Mouse (Mus musculus): Measurements from ENCODE around the gene Atf5. TPM values are rescaled to one million over a fixed set of nuclear protein-coding genes. Genes with fewer than 3 reads are reported as not detected.

Gene Atf5
- polyA plus RNA-seq, 1 experiment from 2014 or later, result 3.3 TPM

- Histone ChIP-seq H3K9ac (ENCODE audit: low read length) (peak overlapping the region; percentile 95), H3K9me3 (ENCODE audit: control insufficient read depth, low read length) (no peaks in the 10 kb centered on the region), H3K27ac (ENCODE audit: low read depth, low read length) (no peak overlapping the region), H3K4me2 (peak overlapping the region; percentile 97), H3K27me3 (ENCODE audit: control insufficient read depth, insufficient read depth, low read length) (no peaks in the 10 kb centered on the region), H3K36me3 (ENCODE audit: control insufficient read depth, insufficient read depth, low read length) (no peaks in the 10 kb centered on the region), H3K4me3 (ENCODE audit: low read depth, low read length) (peak overlapping the region; percentile 86), H3K4me1 (ENCODE audit: control insufficient read depth, insufficient read depth, low read length) (peaks cover 35% of the 10 kb centered on the region)
- ATAC-seq (ENCODE audit: low FRiP score) (no peak), DNase-seq (ENCODE audit: low spot score, missing footprints) (no peak)
- 43% methylated on average over 2 of the region's 2 CpGs for WGBS
These were observed 1.7 kb upstream of the Atf5 start for GRCm38 (mm10) chr7:44818164-44818563.

DNA sequence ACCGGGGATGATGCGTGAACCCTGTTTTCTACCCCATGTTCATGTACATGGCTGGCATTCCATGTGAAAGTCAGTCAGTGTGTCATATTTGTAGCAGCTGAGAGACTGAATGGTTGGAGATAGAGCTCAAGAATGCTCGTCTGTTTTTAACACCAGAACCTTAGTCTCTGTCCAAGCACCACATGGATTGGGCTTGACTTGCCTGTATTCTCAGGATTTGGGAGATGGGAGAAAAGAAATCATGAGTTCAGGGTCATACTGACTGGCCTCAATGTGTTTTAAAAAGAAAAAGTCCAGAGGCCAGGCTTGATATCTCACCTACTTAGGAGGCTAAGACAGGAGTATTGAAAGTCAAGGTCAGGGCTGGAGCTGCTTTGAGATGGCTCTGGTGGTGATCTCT lies 983 bp upstream of the Atf5 start:
- H3K36me3 ChIP-seq (ENCODE audit: control insufficient read depth, insufficient read depth, low read length), result no peaks in the 10 kb centered on the region
- peaks cover 32% of the 10 kb centered on the region for H3K4me1 ChIP-seq (ENCODE audit: control insufficient read depth, insufficient read depth, low read length)

GRCm38 (mm10) chr7:44815721-44816469 lies 563 bp downstream of the Atf5 start, which contains the start of the genes Nup62 and Il4i1:
Gene Nup62, plus strand, starts transcription at chr7:44816088.
Gene Il4i1, plus strand, starts transcription at chr7:44816387.
- H3K27ac ChIP-seq (ENCODE audit: low read depth, low read length), result peak within 1 kb of the TSS; percentile 93
- WGBS, result under 1% methylated on average over 54 of the region's 62 CpGs
- no peaks in the 10 kb centered on the region for H3K27me3 ChIP-seq (ENCODE audit: control insufficient read depth, insufficient read depth, low read length)
- peak within 1 kb of the TSS; percentile 95 for H3K9ac ChIP-seq (ENCODE audit: low read length)
- peak; percentile 95 for ATAC-seq (ENCODE audit: low FRiP score)
- no peaks in the 10 kb centered on the region for H3K36me3 ChIP-seq (ENCODE audit: control insufficient read depth, insufficient read depth, low read length)
- H3K4me2 ChIP-seq, result peak within 1 kb of the TSS; percentile 97
- peaks cover 32% of the 10 kb centered on the region for H3K4me1 ChIP-seq (ENCODE audit: control insufficient read depth, insufficient read depth, low read length)
- H3K4me3 ChIP-seq (ENCODE audit: low read depth, low read length), result peak within 1 kb of the TSS; percentile 86
- no peaks in the 10 kb centered on the region for H3K9me3 ChIP-seq (ENCODE audit: control insufficient read depth, low read length)
- peak; percentile 100 for DNase-seq (ENCODE audit: low spot score, missing footprints)

More for the DNA sequence above, 983 bp upstream of the Atf5 start:
- H3K9me3 ChIP-seq (ENCODE audit: control insufficient read depth, low read length), result no peaks in the 10 kb centered on the region
- no peak for DNase-seq (ENCODE audit: low spot score, missing footprints)
- peak overlapping the region; percentile 97 for H3K4me2 ChIP-seq
- WGBS, result 37% methylated on average over 3 of the region's 3 CpGs
- peak overlapping the region; percentile 86 for H3K4me3 ChIP-seq (ENCODE audit: low read depth, low read length)
- no peak for ATAC-seq (ENCODE audit: low FRiP score)
- no peak overlapping the region for H3K27ac ChIP-seq (ENCODE audit: low read depth, low read length)
- H3K27me3 ChIP-seq (ENCODE audit: control insufficient read depth, insufficient read depth, low read length), result no peaks in the 10 kb centered on the region
- H3K9ac ChIP-seq (ENCODE audit: low read length), result peak overlapping the region; percentile 95

- Histone ChIP-seq H3K9me3 (ENCODE audit: control insufficient read depth, low read length) (no peaks in the 10 kb centered on the region), H3K36me3 (ENCODE audit: control insufficient read depth, insufficient read depth, low read length) (no peaks in the 10 kb centered on the region), H3K27ac (ENCODE audit: low read depth, low read length) (peak overlapping the region; percentile 58), H3K9ac (ENCODE audit: low read length) (peak overlapping the region; percentile 52), H3K4me3 (ENCODE audit: low read depth, low read length) (peak overlapping the region; percentile 86), H3K4me1 (ENCODE audit: control insufficient read depth, insufficient read depth, low read length) (peaks cover 32% of the 10 kb centered on the region), H3K4me2 (peak overlapping the region; percentile 97), H3K27me3 (ENCODE audit: control insufficient read depth, insufficient read depth, low read length) (no peaks in the 10 kb centered on the region)
- no peak for ATAC-seq (ENCODE audit: low FRiP score)
- WGBS, result 36% methylated on average over 14 of the region's 14 CpGs
- DNase-seq (ENCODE audit: low spot score, missing footprints), result peak; percentile 91
These were observed 1.4 kb downstream of the Atf5 start for GRCm38 (mm10) chr7:44814952-44815553.

GRCm38 (mm10) chr7:44814423-44814822 lies 2.0 kb downstream of the Atf5 start:
- H3K9me3 ChIP-seq (ENCODE audit: control insufficient read depth, low read length), result no peaks in the 10 kb centered on the region
- ATAC-seq (ENCODE audit: low FRiP score), result no peak
- WGBS, result 93% methylated on average over 4 of the region's 4 CpGs
- H3K9ac ChIP-seq (ENCODE audit: low read length), result peak overlapping the region; percentile 52; the same call in 1 of the 2 replicates
- H3K27me3 ChIP-seq (ENCODE audit: control insufficient read depth, insufficient read depth, low read length), result no peaks in the 10 kb centered on the region
- no peak overlapping the region for H3K4me2 ChIP-seq
- no peak overlapping the region for H3K4me3 ChIP-seq (ENCODE audit: low read depth, low read length)
- H3K27ac ChIP-seq (ENCODE audit: low read depth, low read length), result no peak overlapping the region
- peaks cover 30% of the 10 kb centered on the region for H3K4me1 ChIP-seq (ENCODE audit: control insufficient read depth, insufficient read depth, low read length)
- H3K36me3 ChIP-seq (ENCODE audit: control insufficient read depth, insufficient read depth, low read length), result no peaks in the 10 kb centered on the region
- no peak for DNase-seq (ENCODE audit: low spot score, missing footprints)

DNA sequence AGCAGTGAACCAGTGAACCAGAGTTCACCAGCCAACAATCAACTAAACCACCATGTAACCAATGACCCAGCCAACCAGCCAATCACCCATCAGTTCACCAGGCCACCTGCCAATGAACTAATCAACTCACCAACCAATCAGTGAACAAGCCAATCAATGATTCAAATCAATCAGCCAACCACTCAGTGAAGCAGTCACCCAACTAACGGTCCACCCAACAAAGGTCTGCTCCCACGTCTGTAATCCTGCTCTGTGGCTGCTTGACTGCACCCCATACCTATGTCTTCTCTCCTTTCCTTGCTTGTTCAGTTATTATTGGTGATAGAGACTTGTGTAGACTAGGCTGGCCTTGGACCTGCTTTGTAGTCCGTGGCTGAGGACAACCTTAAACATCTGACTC lies 2.5 kb downstream of the Atf5 start:
- H3K4me3 ChIP-seq (ENCODE audit: low read depth, low read length), result no peak overlapping the region
- WGBS, result 91% methylated on average over 3 of the region's 3 CpGs
- H3K9me3 ChIP-seq (ENCODE audit: control insufficient read depth, low read length), result no peaks in the 10 kb centered on the region
- no peaks in the 10 kb centered on the region for H3K36me3 ChIP-seq (ENCODE audit: control insufficient read depth, insufficient read depth, low read length)
- DNase-seq (ENCODE audit: low spot score, missing footprints), result no peak
- ATAC-seq (ENCODE audit: low FRiP score), result no peak
- H3K4me1 ChIP-seq (ENCODE audit: control insufficient read depth, insufficient read depth, low read length), result peaks cover 28% of the 10 kb centered on the region
- H3K27ac ChIP-seq (ENCODE audit: low read depth, low read length), result no peak overlapping the region
- H3K27me3 ChIP-seq (ENCODE audit: control insufficient read depth, insufficient read depth, low read length), result no peaks in the 10 kb centered on the region
- no peak overlapping the region for H3K9ac ChIP-seq (ENCODE audit: low read length)
- no peak overlapping the region for H3K4me2 ChIP-seq

DNA sequence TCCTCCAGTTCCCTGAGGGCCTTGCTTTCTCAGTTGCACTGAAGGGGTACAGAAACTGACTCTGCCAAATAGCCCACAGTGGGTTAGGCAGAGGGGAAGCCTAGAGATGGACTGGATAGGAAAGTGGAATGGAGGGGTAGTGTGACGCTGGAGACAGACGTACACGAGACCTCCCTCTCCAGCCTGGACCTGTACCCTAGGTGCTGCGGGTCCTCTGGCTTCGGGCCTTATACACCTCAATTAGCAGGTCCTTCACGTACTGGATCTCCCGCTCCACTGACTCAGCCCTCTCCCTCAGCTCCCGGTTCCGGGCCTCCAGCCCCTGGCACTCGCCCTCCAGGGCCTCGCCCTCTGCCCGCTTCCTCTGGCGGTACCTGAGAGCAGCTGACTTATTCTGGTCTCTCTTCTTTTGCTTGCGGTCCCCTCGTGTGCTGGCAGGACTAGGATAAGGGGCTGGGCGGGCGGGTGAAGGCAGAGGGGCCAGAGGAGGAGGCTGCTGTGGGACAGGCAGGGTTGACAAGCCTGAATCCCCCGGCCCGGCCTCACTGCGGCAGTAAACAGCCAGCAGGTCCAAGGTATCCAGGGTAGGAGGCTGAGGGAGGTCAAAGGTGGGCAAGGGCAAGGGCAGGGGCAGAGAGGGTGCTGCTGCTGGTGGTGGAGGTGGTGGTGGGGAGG lies 3.7 kb downstream of the Atf5 start:
- ATAC-seq (ENCODE audit: low FRiP score) (no peak), DNase-seq (ENCODE audit: low spot score, missing footprints) (no peak)
- Histone ChIP-seq H3K4me2 (no peak overlapping the region), H3K4me1 (ENCODE audit: control insufficient read depth, insufficient read depth, low read length) (peaks cover 16% of the 10 kb centered on the region), H3K27ac (ENCODE audit: low read depth, low read length) (no peak overlapping the region), H3K9ac (ENCODE audit: low read length) (no peak overlapping the region), H3K9me3 (ENCODE audit: control insufficient read depth, low read length) (no peaks in the 10 kb centered on the region), H3K4me3 (ENCODE audit: low read depth, low read length) (no peak overlapping the region), H3K27me3 (ENCODE audit: control insufficient read depth, insufficient read depth, low read length) (no peaks in the 10 kb centered on the region), H3K36me3 (ENCODE audit: control insufficient read depth, insufficient read depth, low read length) (no peaks in the 10 kb centered on the region)
- WGBS, result 90% methylated on average over 20 of the region's 20 CpGs

DNA sequence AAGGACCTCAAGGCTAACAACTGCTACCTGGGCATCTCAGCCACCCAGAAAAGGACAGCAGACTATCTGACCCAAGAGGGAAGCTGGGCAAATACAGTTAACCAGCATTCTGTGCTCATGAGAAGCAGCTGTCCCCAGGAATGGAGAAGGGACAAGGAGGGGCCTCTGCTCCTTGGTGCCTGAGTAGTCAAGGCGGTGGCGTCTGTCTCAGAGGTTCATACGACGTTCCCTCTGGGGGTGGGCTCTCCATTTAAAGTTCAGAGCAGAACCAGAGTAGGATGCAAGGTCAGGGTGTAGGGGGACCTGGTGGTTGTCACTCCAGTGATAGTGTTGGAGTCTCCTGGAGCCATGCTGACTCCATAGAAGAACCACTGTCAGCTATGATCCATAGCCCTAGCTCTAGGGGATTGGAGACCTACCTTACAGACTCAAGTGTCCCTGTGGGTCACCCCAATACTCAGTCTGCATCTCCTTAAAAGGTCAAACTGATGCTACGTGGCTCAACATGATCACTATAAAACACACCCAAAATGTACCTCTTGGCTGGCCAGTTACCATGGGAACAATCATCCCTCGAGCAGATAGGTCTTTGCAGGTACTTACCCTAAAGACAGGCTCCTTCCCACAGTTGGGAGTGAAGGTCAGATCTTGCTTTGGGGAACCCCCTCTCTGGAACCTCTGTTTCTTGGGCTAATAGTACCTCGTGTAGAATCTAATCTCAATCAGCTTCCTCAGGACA lies 5.5 kb downstream of the Atf5 start:
- ATAC-seq (ENCODE audit: low FRiP score), result no peak
- H3K27me3 ChIP-seq (ENCODE audit: control insufficient read depth, insufficient read depth, low read length), result no peaks in the 10 kb centered on the region

More for the DNA sequence above, 5.5 kb downstream of the Atf5 start:
- Histone ChIP-seq H3K4me3 (ENCODE audit: low read depth, low read length) (no peak overlapping the region), H3K4me2 (no peak overlapping the region), H3K27ac (ENCODE audit: low read depth, low read length) (no peak overlapping the region), H3K9ac (ENCODE audit: low read length) (no peak overlapping the region), H3K9me3 (ENCODE audit: control insufficient read depth, low read length) (no peaks in the 10 kb centered on the region), H3K36me3 (ENCODE audit: control insufficient read depth, insufficient read depth, low read length) (no peaks in the 10 kb centered on the region), H3K4me1 (ENCODE audit: control insufficient read depth, insufficient read depth, low read length) (peaks cover 9% of the 10 kb centered on the region)
- DNase-seq (ENCODE audit: low spot score, missing footprints), result no peak
- 76% methylated on average over 7 of the region's 7 CpGs for WGBS
